Mouse (Mus musculus): ENCODE results near the gene Dnajc25. TPM values are rescaled to one million over a fixed set of nuclear protein-coding genes. Genes with fewer than 3 reads are reported as not detected.

Gene Dnajc25
- polyA plus RNA-seq, 2 experiments from 2014 or later, result 0.56 to 1.0 TPM

Other genes with a start within 250 kb of the Dnajc25 start
- under 1 TPM in 1 of 2 experiments, not detected in 1; 0.24 TPM for gene Olfr267, start 207.3 kb upstream of the Dnajc25 start, polyA plus RNA-seq (2017; shearing (Covaris generic))
- gene Ecpas, start 82.3 kb upstream of the Dnajc25 start, polyA plus RNA-seq (2017; shearing (Covaris generic)), result 10 to 100 TPM; 24.3 to 25.1 TPM
- gene Zkscan16, start 51.4 kb upstream of the Dnajc25 start, polyA plus RNA-seq (2017; shearing (Covaris generic)), result not detected
- under 1 TPM; 0.62 to 0.80 TPM for gene Ptgr1, start 7.9 kb upstream of the Dnajc25 start, polyA plus RNA-seq (2017; shearing (Covaris generic))
- gene Gm20503, start 8.1 kb downstream of the Dnajc25 start, polyA plus RNA-seq (2017; shearing (Covaris generic)), result not detected
- 100 to 1,000 TPM; 173 to 174 TPM for gene Gng10, start 40.0 kb downstream of the Dnajc25 start, polyA plus RNA-seq (2017; shearing (Covaris generic))
- gene AI481877, start 143.9 kb downstream of the Dnajc25 start, polyA plus RNA-seq (2017; shearing (Covaris generic)), result not detected
- gene Ugcg, start 194.2 kb downstream of the Dnajc25 start, polyA plus RNA-seq (2017; shearing (Covaris generic)), result 10 to 100 TPM; 17.5 to 19.7 TPM